Mouse (Mus musculus) neural tube, embryonic 15.5 days (tissue): ENCODE measurements around the gene Gm10840. TPM values are rescaled to one million over a fixed set of nuclear protein-coding genes. Genes with fewer than 3 reads are reported as not detected.
"Not testable (repeated sequence)": the region's sequence is repeated elsewhere in the genome, so short reads cannot be mapped to it uniquely, and the experiment has no call there.

ENCODE experiments used
- ATAC-seq: fragments of 200-750 bp; cut with Nextera tagmentation; 2 replicates; pipeline ENCODE4 v1.8.0; 2017; ENCODE audit warnings: mild to moderate bottlenecking, moderate TSS enrichment, moderate library complexity; ENCODE audit not compliant: low FRiP score
- H3K27ac ChIP-seq: fragments of 300-500 bp; sonication (generic); replicated peaks from 2 replicates; pipeline ENCODE4 v1.5.1; 2015; ENCODE audit warnings: mild to moderate bottlenecking, inconsistent platforms
- H3K27me3 ChIP-seq: fragments of 300-500 bp; sonication (generic); replicated peaks from 2 replicates; pipeline ENCODE4 v1.6.1; 2015; ENCODE audit warnings: inconsistent platforms
- H3K36me3 ChIP-seq: fragments of 300-500 bp; sonication (generic); 2 replicates; pipeline ENCODE4 v1.6.1; 2015; ENCODE audit warnings: inconsistent platforms
- H3K4me1 ChIP-seq: fragments of 300-500 bp; sonication (generic); 2 replicates; pipeline ENCODE4 v1.6.1; 2015; ENCODE audit warnings: inconsistent platforms
- H3K4me2 ChIP-seq: fragments of 300-500 bp; sonication (generic); 2 replicates; pipeline ENCODE4 v1.6.1; 2015; ENCODE audit warnings: inconsistent platforms, mild to moderate bottlenecking, moderate library complexity
- H3K4me3 ChIP-seq: fragments of 300-500 bp; sonication (generic); replicated peaks from 2 replicates; pipeline ENCODE4 v1.5.1; 2015; ENCODE audit warnings: mild to moderate bottlenecking, inconsistent platforms
- H3K9ac ChIP-seq: fragments of 300-500 bp; sonication (generic); replicated peaks from 2 replicates; pipeline ENCODE4 v1.6.1; 2015; ENCODE audit warnings: mild to moderate bottlenecking, inconsistent platforms
- H3K9me3 ChIP-seq: fragments of 300-500 bp; sonication (generic); replicated peaks from 2 replicates; pipeline ENCODE4 v1.6.1; 2016; ENCODE audit warnings: inconsistent platforms
- WGBS: fragments of 180-500 bp; shearing (Covaris S2); methylation state at CpG from one replicate; pipeline ENCODE4 v1.1.7; 2015; ENCODE audit warnings: mixed read lengths; 5-methylcytosine and 5-hydroxymethylcytosine counted together
- polyA plus RNA-seq: library from polyadenylated mRNA; unstranded; fragments of >200 nt; fragmentation: Nextera tagmentation; extraction: Ambion mirVana; gene quantifications from 2 replicates; pipeline ENCODE4 v1.2.1, GENCODE M21; 2015

Gene Gm10840
- polyA plus RNA-seq, 1 experiment from 2014 or later: not detected

DNA sequence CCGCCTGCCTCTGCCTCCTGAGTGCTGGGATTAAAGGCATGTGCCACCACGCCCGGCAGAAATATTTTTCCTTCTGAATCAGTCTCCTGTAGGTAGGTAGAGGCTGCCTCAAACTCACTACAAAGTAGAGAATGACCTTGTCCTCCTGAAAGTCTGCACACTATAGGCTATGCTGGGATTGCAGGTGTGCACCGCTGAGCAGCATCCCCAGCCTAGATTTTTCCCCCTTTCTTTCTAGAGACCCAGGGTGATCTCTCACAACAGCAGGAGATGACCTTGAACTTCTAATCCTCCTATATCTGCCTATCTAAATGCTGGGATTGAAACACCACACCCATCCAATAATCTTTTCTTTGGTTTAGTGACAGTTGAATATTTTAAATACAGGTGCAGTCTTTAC, 26.7 kb downstream of the Gm10840 start:
- ATAC-seq: no peak
- WGBS: 96% methylated on average over 4 of the region's 4 CpGs

GRCm38 (mm10) chr11:106191716-106192115, 31.1 kb downstream of the Gm10840 start:
- H3K27ac ChIP-seq: no peak overlapping the region
- no peak for ATAC-seq
- no peaks in the 10 kb centered on the region for H3K27me3 ChIP-seq
- H3K9me3 ChIP-seq: no peaks in the 10 kb centered on the region
- no peak overlapping the region for H3K4me3 ChIP-seq
- H3K9ac ChIP-seq: no peak overlapping the region
- H3K36me3 ChIP-seq: peaks cover 6% of the 10 kb centered on the region
- peaks cover 17% of the 10 kb centered on the region for H3K4me1 ChIP-seq
- WGBS: 96% methylated on average over 3 of the region's 3 CpGs
- H3K4me2 ChIP-seq: no peak overlapping the region

More for the DNA sequence above, 26.7 kb downstream of the Gm10840 start:
- H3K27ac ChIP-seq: no peak overlapping the region
- H3K4me2 ChIP-seq: no peak overlapping the region
- peaks cover 25% of the 10 kb centered on the region; the same call in 1 of the 2 replicates for H3K36me3 ChIP-seq
- H3K9ac ChIP-seq: no peak overlapping the region
- peaks cover 6% of the 10 kb centered on the region for H3K4me1 ChIP-seq
- no peak overlapping the region for H3K4me3 ChIP-seq
- H3K9me3 ChIP-seq: no peaks in the 10 kb centered on the region
- no peaks in the 10 kb centered on the region for H3K27me3 ChIP-seq

DNA sequence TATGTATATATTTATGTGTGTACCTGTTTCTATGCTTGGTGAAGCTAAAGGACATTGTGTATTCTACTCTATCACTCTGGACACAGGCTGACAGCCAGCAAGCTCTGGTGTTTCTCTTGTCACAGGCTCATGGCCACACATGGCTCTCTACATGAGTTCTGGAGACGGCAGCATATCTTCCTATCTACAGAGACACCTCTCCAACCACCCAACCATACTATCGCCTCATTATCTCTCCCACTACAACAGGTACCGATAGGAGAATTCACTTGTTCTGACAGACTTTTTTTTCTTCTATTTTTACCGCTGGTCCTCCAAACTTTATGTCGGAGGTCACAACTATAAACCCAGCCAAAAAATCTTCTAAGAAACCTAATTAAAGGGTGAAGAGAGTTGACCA, 31.6 kb downstream of the Gm10840 start:
- peak overlapping the region; percentile 88 for H3K4me3 ChIP-seq
- no peaks in the 10 kb centered on the region for H3K9me3 ChIP-seq
- H3K4me2 ChIP-seq: peak overlapping the region; percentile 78
- H3K27ac ChIP-seq: no peak overlapping the region
- H3K9ac ChIP-seq: no peak overlapping the region
- ATAC-seq: no peak
- no peaks in the 10 kb centered on the region for H3K27me3 ChIP-seq
- WGBS: 95% methylated on average over 5 of the region's 5 CpGs
- peaks cover 9% of the 10 kb centered on the region for H3K36me3 ChIP-seq
- H3K4me1 ChIP-seq: peaks cover 17% of the 10 kb centered on the region

GRCm38 (mm10) chr11:106192657-106193370, 32.2 kb downstream of the Gm10840 start:
- H3K27me3 ChIP-seq: no peaks in the 10 kb centered on the region
- WGBS: 11% methylated on average over 19 of the region's 19 CpGs
- peaks cover 17% of the 10 kb centered on the region for H3K4me1 ChIP-seq
- H3K36me3 ChIP-seq: peaks cover 15% of the 10 kb centered on the region
- H3K9ac ChIP-seq: peak overlapping the region; percentile 84
- H3K4me2 ChIP-seq: peak overlapping the region; percentile 78
- H3K27ac ChIP-seq: peak overlapping the region; percentile 91
- ATAC-seq: peak; percentile 60; the same call in 1 of the 2 replicates
- H3K9me3 ChIP-seq: no peaks in the 10 kb centered on the region
- H3K4me3 ChIP-seq: peak overlapping the region; percentile 88

DNA sequence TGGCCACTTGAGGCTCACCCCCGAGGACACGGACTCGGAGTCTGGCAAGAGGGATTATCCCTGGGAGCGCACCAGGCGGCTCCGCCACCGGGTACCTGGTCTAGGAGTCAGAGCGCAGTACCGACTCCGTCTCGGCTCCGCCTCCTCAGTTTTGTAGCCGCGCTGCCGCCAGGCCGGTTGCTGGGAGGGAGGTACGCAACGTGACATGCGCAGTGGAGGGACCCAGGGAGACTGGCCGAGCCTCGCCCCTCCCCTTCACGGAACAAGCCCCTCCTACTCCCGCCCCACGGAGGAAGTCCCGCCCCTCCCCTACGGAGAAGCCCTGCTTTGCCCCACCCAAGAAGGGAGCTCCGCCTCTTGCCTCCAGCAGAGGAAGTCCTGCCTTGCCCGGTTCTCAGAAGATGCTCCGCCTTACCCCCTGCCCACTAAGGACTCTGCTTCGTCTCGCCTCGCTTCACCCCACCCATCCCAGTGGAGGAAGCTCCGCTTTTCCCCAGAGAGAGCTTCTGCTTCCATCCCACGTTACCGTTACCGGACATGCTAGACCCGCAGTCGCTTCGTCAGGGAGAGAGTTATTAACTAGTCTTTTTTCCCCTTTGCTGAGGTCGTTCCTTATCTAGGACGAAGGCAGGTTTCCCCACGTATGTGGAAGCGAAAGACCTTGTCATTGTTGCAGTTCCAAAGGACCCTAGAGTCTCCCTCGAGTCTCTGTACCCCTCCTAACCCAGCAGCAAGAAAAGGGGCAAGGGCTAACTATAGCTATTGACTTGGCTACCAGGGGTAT, 32.9 kb downstream of the Gm10840 start:
- H3K4me1 ChIP-seq: peaks cover 17% of the 10 kb centered on the region
- H3K27ac ChIP-seq: peak overlapping the region; percentile 91
- peak; percentile 95 for ATAC-seq
- peak overlapping the region; percentile 84 for H3K9ac ChIP-seq
- H3K4me2 ChIP-seq: peak overlapping the region; percentile 78
- H3K9me3 ChIP-seq: no peaks in the 10 kb centered on the region
- under 1% methylated on average over 41 of the region's 44 CpGs for WGBS
- peak overlapping the region; percentile 88 for H3K4me3 ChIP-seq
- peaks cover 22% of the 10 kb centered on the region for H3K36me3 ChIP-seq
- H3K27me3 ChIP-seq: no peaks in the 10 kb centered on the region

DNA sequence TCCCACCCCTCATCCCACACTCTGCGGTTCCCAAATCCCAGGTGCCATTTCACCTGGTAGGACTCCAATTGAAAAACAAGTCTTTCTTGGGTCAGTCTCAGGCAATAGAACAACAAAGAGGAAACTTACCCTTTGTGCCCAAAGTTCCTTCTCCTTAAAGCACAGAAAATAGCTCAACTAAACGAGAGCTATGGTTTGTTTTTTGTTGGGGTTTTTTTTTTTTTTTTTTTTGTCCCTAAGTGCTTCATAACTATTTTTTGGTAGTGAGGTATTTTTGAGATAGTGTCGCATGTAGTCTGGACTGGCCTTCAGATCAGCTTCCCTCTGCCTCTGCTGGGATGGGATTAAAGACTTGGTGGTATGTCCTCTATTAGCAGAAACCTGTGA, 33.5 kb downstream of the Gm10840 start:
- WGBS: 37% methylated on average over 3 of the region's 3 CpGs
- Histone ChIP-seq H3K36me3 (peaks cover 24% of the 10 kb centered on the region), H3K4me1 (peaks cover 17% of the 10 kb centered on the region), H3K9me3 (no peaks in the 10 kb centered on the region), H3K4me3 (peak overlapping the region; percentile 88), H3K4me2 (peak overlapping the region; percentile 78), H3K9ac (peak overlapping the region; percentile 60), H3K27ac (peak overlapping the region; percentile 91), H3K27me3 (no peaks in the 10 kb centered on the region)
- no peak for ATAC-seq

GRCm38 (mm10) chr11:106194891-106195290, 34.2 kb downstream of the Gm10840 start:
- Histone ChIP-seq H3K27ac (no peak overlapping the region), H3K36me3 (peaks cover 24% of the 10 kb centered on the region), H3K9ac (no peak overlapping the region), H3K4me3 (no peak overlapping the region), H3K9me3 (no peaks in the 10 kb centered on the region), H3K27me3 (no peaks in the 10 kb centered on the region), H3K4me1 (peaks cover 17% of the 10 kb centered on the region), H3K4me2 (no peak overlapping the region)
- WGBS: 92% methylated on average over 7 of the region's 7 CpGs
- no peak for ATAC-seq

DNA sequence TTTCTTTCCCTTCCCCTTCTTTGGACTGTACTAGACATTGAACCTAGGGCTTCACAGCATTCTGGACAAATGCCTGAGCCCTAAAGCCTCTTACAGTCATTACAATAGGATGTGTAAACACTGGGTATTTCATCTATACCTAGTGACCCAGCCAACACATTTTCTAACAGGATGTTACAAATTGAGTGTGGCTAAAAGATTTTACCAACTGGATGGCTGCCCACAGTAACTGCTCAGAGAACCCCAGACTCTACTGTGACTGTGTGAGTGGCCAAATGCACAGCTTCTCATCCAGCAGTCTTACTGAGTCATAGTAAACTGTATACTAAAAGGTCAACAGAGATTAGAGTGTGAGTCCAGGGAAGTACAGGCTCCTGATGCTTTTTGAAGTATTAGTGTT, 34.7 kb downstream of the Gm10840 start:
- Histone ChIP-seq H3K36me3 (peaks cover 24% of the 10 kb centered on the region), H3K9me3 (no peaks in the 10 kb centered on the region), H3K27ac (no peak overlapping the region), H3K4me3 (no peak overlapping the region), H3K27me3 (no peaks in the 10 kb centered on the region), H3K4me1 (peaks cover 17% of the 10 kb centered on the region), H3K4me2 (no peak overlapping the region), H3K9ac (no peak overlapping the region)
- ATAC-seq: no peak

DNA sequence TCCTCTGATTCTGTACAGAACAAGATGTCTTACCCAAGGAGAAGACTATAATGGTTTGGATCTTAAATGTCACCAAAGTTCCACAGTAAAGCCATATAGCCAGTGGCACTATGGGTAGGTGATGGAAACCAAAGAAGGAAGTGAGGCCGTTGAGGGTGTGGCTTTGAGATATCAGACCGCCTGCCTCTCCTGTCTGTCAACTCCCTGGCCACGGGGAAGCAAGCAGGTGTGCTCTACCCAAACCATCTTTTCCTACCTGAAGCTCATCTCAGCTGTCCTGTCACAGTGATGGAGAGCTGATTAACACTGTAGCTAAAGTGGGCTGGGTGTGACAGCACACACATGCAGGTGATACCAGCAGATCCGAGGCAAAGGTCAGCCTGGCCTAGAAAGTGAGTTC, 37.6 kb downstream of the Gm10840 start:
- no peak overlapping the region for H3K4me2 ChIP-seq
- H3K27me3 ChIP-seq: no peaks in the 10 kb centered on the region
- WGBS: 98% methylated on average over 4 of the region's 4 CpGs
- H3K36me3 ChIP-seq: peaks cover 51% of the 10 kb centered on the region
- no peaks in the 10 kb centered on the region for H3K9me3 ChIP-seq
- H3K4me3 ChIP-seq: no peak overlapping the region
- H3K4me1 ChIP-seq: peaks cover 5% of the 10 kb centered on the region
- no peak overlapping the region for H3K9ac ChIP-seq
- no peak for ATAC-seq
- no peak overlapping the region for H3K27ac ChIP-seq

- not testable (repeated sequence) for ATAC-seq, H3K4me3 ChIP-seq, H3K27me3 ChIP-seq, H3K9me3 ChIP-seq, H3K4me1 ChIP-seq, H3K27ac ChIP-seq, H3K9ac ChIP-seq, H3K4me2 ChIP-seq
- peaks cover 67% of the 10 kb centered on the region for H3K36me3 ChIP-seq
- WGBS: 96% methylated on average over 7 of the region's 7 CpGs
These were observed 39.3 kb downstream of the Gm10840 start for GRCm38 (mm10) chr11:106199997-106200396.

- Histone ChIP-seq H3K36me3 (peaks cover 74% of the 10 kb centered on the region), H3K9ac (no peak overlapping the region), H3K4me1 (no peaks in the 10 kb centered on the region), H3K4me2 (no peak overlapping the region), H3K27me3 (no peaks in the 10 kb centered on the region), H3K9me3 (no peaks in the 10 kb centered on the region), H3K4me3 (no peak overlapping the region), H3K27ac (no peak overlapping the region)
- no peak for ATAC-seq
- WGBS: 92% methylated on average over 6 of the region's 6 CpGs
These were observed 40.1 kb downstream of the Gm10840 start for GRCm38 (mm10) chr11:106200756-106201155.
